Mouse (Mus musculus): ENCODE measurements around the gene Cyp4v3. TPM values are rescaled to one million over a fixed set of nuclear protein-coding genes. Genes with fewer than 3 reads are reported as not detected.

Cyp4v3 gene
- 0.24 and 0.34 TPM in 2 replicates for polyA plus RNA-seq (2016; fragmentation: Nextera tagmentation; extraction: Ambion mirVana)

GRCm38 (mm10) chr8:45332685-45333409, at the start of gene Cyp4v3:
Gene Cyp4v3, minus strand, starts transcription at chr8:45333216.
- whole genome bisulfite sequencing = under 1% methylated on average over 44 of the region's 44 CpGs
- H3K27ac ChIP-seq = peak within 1 kb of the TSS; percentile 78
- peaks cover 13% of the 10 kb centered on the region for H3K27me3 ChIP-seq (ENCODE audit: low read depth, poor library complexity, severe bottlenecking)
- peaks cover 9% of the 10 kb centered on the region for H3K4me1 ChIP-seq
- H3K9me3 ChIP-seq (replicated peaks) = no peaks in the 10 kb centered on the region
- no peaks in the 10 kb centered on the region for H3K36me3 ChIP-seq
- peak; percentile 71 for DNase-seq (ENCODE audit: low spot score)
- H3K4me3 ChIP-seq = peak within 1 kb of the TSS; percentile 72

GRCm38 (mm10) chr8:45381963-45382347, 48.9 kb upstream of the Cyp4v3 start, which contains the start of gene Fam149a:
Gene Fam149a, minus strand, starts transcription at chr8:45382291.
- Histone ChIP-seq H3K36me3 (no peaks in the 10 kb centered on the region), H3K4me3 (peak within 1 kb of the TSS; percentile 58), H3K27ac (peak within 1 kb of the TSS; percentile 6), H3K27me3 (ENCODE audit: low read depth, poor library complexity, severe bottlenecking) (peaks cover 22% of the 10 kb centered on the region), H3K4me1 (peaks cover 17% of the 10 kb centered on the region), H3K9me3 (replicated peaks) (no peaks in the 10 kb centered on the region)
- WGBS = 6% methylated on average over 6 of the region's 6 CpGs
- DNase-seq (ENCODE audit: low spot score) = peak; percentile 46

GRCm38 (mm10) chr8:45381075-45381962, 48.3 kb upstream of the Cyp4v3 start:
- peak overlapping the region; percentile 6 for H3K27ac ChIP-seq
- 2% methylated on average over 38 of the region's 38 CpGs for WGBS

GRCm38 (mm10) chr8:45380598-45380997, 47.6 kb upstream of the Cyp4v3 start:
- Histone ChIP-seq H3K27me3 (ENCODE audit: low read depth, poor library complexity, severe bottlenecking) (peaks cover 22% of the 10 kb centered on the region), H3K4me1 (peaks cover 17% of the 10 kb centered on the region), H3K4me3 (peak overlapping the region; percentile 58), H3K27ac (no peak overlapping the region), H3K9me3 (replicated peaks) (no peaks in the 10 kb centered on the region), H3K36me3 (no peaks in the 10 kb centered on the region)
- DNase-seq (ENCODE audit: low spot score) = no peak
- 15% methylated on average over 4 of the region's 4 CpGs for WGBS

More at GRCm38 (mm10) chr8:45381075-45381962, 48.3 kb upstream of the Cyp4v3 start:
- H3K4me1 ChIP-seq = peaks cover 17% of the 10 kb centered on the region
- peak overlapping the region; percentile 58 for H3K4me3 ChIP-seq
- H3K27me3 ChIP-seq (ENCODE audit: low read depth, poor library complexity, severe bottlenecking) = peaks cover 22% of the 10 kb centered on the region
- no peaks in the 10 kb centered on the region for H3K36me3 ChIP-seq
- H3K9me3 ChIP-seq (replicated peaks) = no peaks in the 10 kb centered on the region
- peak; percentile 55 for DNase-seq (ENCODE audit: low spot score)

GRCm38 (mm10) chr8:45374071-45374470, 41.1 kb upstream of the Cyp4v3 start:
- no peaks in the 10 kb centered on the region for H3K9me3 ChIP-seq (replicated peaks)
- H3K27ac ChIP-seq = no peak overlapping the region
- DNase-seq (ENCODE audit: low spot score) = no peak
- no peak overlapping the region for H3K4me3 ChIP-seq
- H3K4me1 ChIP-seq = no peaks in the 10 kb centered on the region
- 90% methylated on average over 3 of the region's 3 CpGs for WGBS
- H3K36me3 ChIP-seq = no peaks in the 10 kb centered on the region
- H3K27me3 ChIP-seq (ENCODE audit: low read depth, poor library complexity, severe bottlenecking) = no peaks in the 10 kb centered on the region

- 85% methylated on average over 1 of the region's 1 CpGs for WGBS
These were observed 34.1 kb upstream of the Cyp4v3 start for GRCm38 (mm10) chr8:45367154-45367553.

GRCm38 (mm10) chr8:45363220-45363619, 30.2 kb upstream of the Cyp4v3 start:
- 85% methylated on average over 1 of the region's 1 CpGs for WGBS
- no peaks in the 10 kb centered on the region for H3K9me3 ChIP-seq (replicated peaks)
- H3K4me3 ChIP-seq = no peak overlapping the region
- no peak for DNase-seq (ENCODE audit: low spot score)
- no peak overlapping the region for H3K27ac ChIP-seq
- peaks cover 8% of the 10 kb centered on the region for H3K4me1 ChIP-seq
- no peaks in the 10 kb centered on the region for H3K27me3 ChIP-seq (ENCODE audit: low read depth, poor library complexity, severe bottlenecking)
- H3K36me3 ChIP-seq = no peaks in the 10 kb centered on the region

More at GRCm38 (mm10) chr8:45367154-45367553, 34.1 kb upstream of the Cyp4v3 start:
- no peak for DNase-seq (ENCODE audit: low spot score)
- no peak overlapping the region for H3K4me3 ChIP-seq
- H3K36me3 ChIP-seq = no peaks in the 10 kb centered on the region
- no peaks in the 10 kb centered on the region for H3K9me3 ChIP-seq (replicated peaks)
- H3K27me3 ChIP-seq (ENCODE audit: low read depth, poor library complexity, severe bottlenecking) = no peaks in the 10 kb centered on the region
- H3K27ac ChIP-seq = no peak overlapping the region
- H3K4me1 ChIP-seq = no peaks in the 10 kb centered on the region

- no peaks in the 10 kb centered on the region for H3K9me3 ChIP-seq (replicated peaks)
- no peak overlapping the region for H3K4me3 ChIP-seq
- no peaks in the 10 kb centered on the region for H3K36me3 ChIP-seq
- peaks cover 15% of the 10 kb centered on the region for H3K4me1 ChIP-seq
- H3K27ac ChIP-seq = no peak overlapping the region
- 73% methylated on average over 6 of the region's 6 CpGs for WGBS
- no peaks in the 10 kb centered on the region for H3K27me3 ChIP-seq (ENCODE audit: low read depth, poor library complexity, severe bottlenecking)
- no peak for DNase-seq (ENCODE audit: low spot score)
These were observed 29.3 kb upstream of the Cyp4v3 start for GRCm38 (mm10) chr8:45362323-45362722.

GRCm38 (mm10) chr8:45359091-45359605, 26.1 kb upstream of the Cyp4v3 start:
- Histone ChIP-seq H3K4me3 (peak overlapping the region; percentile 82; the same call in 1 of the 2 replicates), H3K27ac (peak overlapping the region; percentile 92; the same call in 1 of the 2 replicates), H3K4me1 (peaks cover 15% of the 10 kb centered on the region), H3K9me3 (replicated peaks) (no peaks in the 10 kb centered on the region), H3K36me3 (no peaks in the 10 kb centered on the region), H3K27me3 (ENCODE audit: low read depth, poor library complexity, severe bottlenecking) (no peaks in the 10 kb centered on the region)
- peak; percentile 36 for DNase-seq (ENCODE audit: low spot score)
- 83% methylated on average over 6 of the region's 6 CpGs for WGBS

GRCm38 (mm10) chr8:45358132-45358918, 25.3 kb upstream of the Cyp4v3 start:
- Histone ChIP-seq H3K4me3 (peak overlapping the region; percentile 82), H3K9me3 (replicated peaks) (no peaks in the 10 kb centered on the region), H3K27me3 (ENCODE audit: low read depth, poor library complexity, severe bottlenecking) (no peaks in the 10 kb centered on the region), H3K27ac (peak overlapping the region; percentile 92), H3K36me3 (peaks cover 4% of the 10 kb centered on the region; the same call in 1 of the 2 replicates), H3K4me1 (peaks cover 15% of the 10 kb centered on the region)
- 5% methylated on average over 49 of the region's 49 CpGs for WGBS
- DNase-seq (ENCODE audit: low spot score) = peak; percentile 76

GRCm38 (mm10) chr8:45355809-45356208, 22.8 kb upstream of the Cyp4v3 start:
- Histone ChIP-seq H3K9me3 (replicated peaks) (no peaks in the 10 kb centered on the region), H3K27ac (no peak overlapping the region), H3K36me3 (peaks cover 13% of the 10 kb centered on the region), H3K4me3 (no peak overlapping the region), H3K4me1 (peaks cover 15% of the 10 kb centered on the region), H3K27me3 (ENCODE audit: low read depth, poor library complexity, severe bottlenecking) (no peaks in the 10 kb centered on the region)
- 89% methylated on average over 6 of the region's 6 CpGs for WGBS
- DNase-seq (ENCODE audit: low spot score) = peak; percentile 2

GRCm38 (mm10) chr8:45345031-45345430, 12.0 kb upstream of the Cyp4v3 start:
- H3K27ac ChIP-seq = no peak overlapping the region
- peak; percentile 81 for DNase-seq (ENCODE audit: low spot score)
- WGBS = 21% methylated on average over 6 of the region's 6 CpGs
- H3K4me1 ChIP-seq = no peaks in the 10 kb centered on the region
- no peaks in the 10 kb centered on the region for H3K9me3 ChIP-seq (replicated peaks)
- H3K27me3 ChIP-seq (ENCODE audit: low read depth, poor library complexity, severe bottlenecking) = no peaks in the 10 kb centered on the region
- peaks cover 30% of the 10 kb centered on the region for H3K36me3 ChIP-seq
- H3K4me3 ChIP-seq = no peak overlapping the region

All from limb, embryonic 10.5 days (tissue).